ENCODE assay signal across 8 mouse cellular contexts in genomic region chr13:4110281-4111188, GRCm38 (mm10). TPM values are rescaled to one million over a fixed set of nuclear protein-coding genes. Genes with fewer than 3 reads are reported as not detected.
DNase-seq lines count a peak whose midpoint lies in the region; ATAC-seq and TF ChIP-seq lines count a peak whose summit lies in the region.

No protein-coding gene starts in this region.

- 35% methylated on average over 6 of the region's 6 CpGs for WGBS in embryonic facial prominence, embryonic 12.5 days
- 36% methylated on average over 6 of the region's 6 CpGs for WGBS in heart, embryonic 10.5 days
- 27% methylated on average over 6 of the region's 6 CpGs for WGBS in kidney, embryonic 16.5 days
- 42% methylated on average over 6 of the region's 6 CpGs for WGBS in liver, adult 2 months

- no peaks in the 10 kb centered on the region for H3K9me3 ChIP-seq in embryonic facial prominence, embryonic 12.5 days
- H3K9me3 ChIP-seq in heart, embryonic 10.5 days, result no peaks in the 10 kb centered on the region
- H3K9me3 ChIP-seq in kidney, embryonic 16.5 days (ENCODE audit: low read length), result no peaks in the 10 kb centered on the region

- TF ChIP-seq CTCF in liver, adult 2 months (IDR thresholded peaks at IDR 0.05; ENCODE audit: low read depth, low read length), result peak; percentile 78

- H3K27me3 ChIP-seq in embryonic facial prominence, embryonic 12.5 days, result no peaks in the 10 kb centered on the region
- no peaks in the 10 kb centered on the region for H3K27me3 ChIP-seq in heart, embryonic 10.5 days (ENCODE audit: insufficient read depth, poor library complexity, severe bottlenecking)
- H3K27me3 ChIP-seq in kidney, embryonic 16.5 days (ENCODE audit: insufficient read depth, low read length), result no peaks in the 10 kb centered on the region
- no peaks in the 10 kb centered on the region for H3K27me3 ChIP-seq in liver, adult 2 months (ENCODE audit: control insufficient read depth, insufficient read depth, low read length)

- DNase-seq in adrenal gland, postnatal 25 days, result peak; percentile 52
- DNase-seq in heart, embryonic 10.5 days (ENCODE audit: low spot score), result peak; percentile 82
- DNase-seq in liver, adult 2 months (ENCODE audit: extremely low read depth, low read depth, low spot score), result peak; percentile 62
- DNase-seq in natural killer cell, adult 2 months (ENCODE audit: low spot score in 2 of 2), result peak; percentile 3 to 6
- DNase-seq in testis, postnatal 14 days (ENCODE audit: low spot score), result peak; percentile 28

- no peak overlapping the region for H3K4me3 ChIP-seq in embryonic facial prominence, embryonic 12.5 days
- no peak overlapping the region for H3K4me3 ChIP-seq in heart, embryonic 10.5 days
- no peak overlapping the region for H3K4me3 ChIP-seq in kidney, embryonic 16.5 days (ENCODE audit: low read length)
- H3K4me3 ChIP-seq in liver, adult 2 months (ENCODE audit: insufficient read depth, low read depth, low read length), result no peak overlapping the region

- H3K4me2 ChIP-seq in embryonic facial prominence, embryonic 12.5 days (replicated peaks), result no peak overlapping the region
- H3K4me2 ChIP-seq in kidney, embryonic 16.5 days (replicated peaks; ENCODE audit: low read depth, low read length), result no peak overlapping the region

- no peak for TF ChIP-seq POLR2A in liver, adult 2 months (IDR thresholded peaks at IDR 0.05; ENCODE audit: extremely low read depth, insufficient read depth, low read length)

- no peak overlapping the region for H3K9ac ChIP-seq in embryonic facial prominence, embryonic 12.5 days
- H3K9ac ChIP-seq in kidney, embryonic 16.5 days (replicated peaks; ENCODE audit: low read length), result no peak overlapping the region
- no peak overlapping the region for H3K9ac ChIP-seq in liver, adult 2 months (ENCODE audit: low read depth, low read length)

- H3K4me1 ChIP-seq in embryonic facial prominence, embryonic 12.5 days, result no peaks in the 10 kb centered on the region
- no peaks in the 10 kb centered on the region for H3K4me1 ChIP-seq in heart, embryonic 10.5 days
- no peaks in the 10 kb centered on the region for H3K4me1 ChIP-seq in kidney, embryonic 16.5 days (ENCODE audit: insufficient read depth, low read length)
- no peaks in the 10 kb centered on the region for H3K4me1 ChIP-seq in liver, adult 2 months (ENCODE audit: control insufficient read depth, insufficient read depth, low read length)

- H3K36me3 ChIP-seq in embryonic facial prominence, embryonic 12.5 days, result no peaks in the 10 kb centered on the region
- no peaks in the 10 kb centered on the region for H3K36me3 ChIP-seq in heart, embryonic 10.5 days
- no peaks in the 10 kb centered on the region for H3K36me3 ChIP-seq in kidney, embryonic 16.5 days (ENCODE audit: insufficient read depth, low read length)
- H3K36me3 ChIP-seq in liver, adult 2 months (ENCODE audit: control insufficient read depth, insufficient read depth, low read length), result no peaks in the 10 kb centered on the region

- ATAC-seq in CD4-positive, CD25-positive, alpha-beta regulatory T cell, adult 4 months, result peak; percentile 69
- ATAC-seq in embryonic facial prominence, embryonic 12.5 days (ENCODE audit: insufficient number of reproducible peaks, insufficient read depth, low FRiP score, low TSS enrichment), result peak; percentile 64
- peak; percentile 91 for ATAC-seq in kidney, embryonic 16.5 days (ENCODE audit: low FRiP score, low TSS enrichment)

- no peak overlapping the region for H3K27ac ChIP-seq in embryonic facial prominence, embryonic 12.5 days
- no peak overlapping the region for H3K27ac ChIP-seq in heart, embryonic 10.5 days
- no peak overlapping the region for H3K27ac ChIP-seq in kidney, embryonic 16.5 days (ENCODE audit: low read length)
- H3K27ac ChIP-seq in liver, adult 2 months (replicated peaks; ENCODE audit: insufficient read depth, low read depth, low read length), result no peak overlapping the region

- H3K79me2 ChIP-seq in liver, adult 2 months (ENCODE audit: control insufficient read depth, insufficient read depth, low read length), result no peaks in the 10 kb centered on the region

RNA-seq across cellular contexts. Expression of gene Akr1c18, which starts 39.9 kb away (rescaled TPM):
- under 1 TPM in 1 of 2 experiments, not detected in 1; 0.71 TPM for polyA plus RNA-seq in CD4-positive, CD25-positive, alpha-beta regulatory T cell, adult 4 months (2017; shearing (Covaris generic))
- total RNA-seq in adrenal gland, postnatal 25 days (2021), result 7,030 and 8,142 TPM in 2 replicates
- not detected in 2 replicates for polyA plus RNA-seq in embryonic facial prominence, embryonic 12.5 days (2016; fragmentation: Nextera tagmentation; extraction: Ambion mirVana)
- polyA plus RNA-seq in heart, embryonic 10.5 days (2016; fragmentation: Nextera tagmentation; extraction: Ambion mirVana), result 0.11 TPM in 1 of 2 replicates, not detected in the other
- polyA plus RNA-seq in kidney, embryonic 16.5 days (2015; fragmentation: Nextera tagmentation; extraction: Ambion mirVana), result 2.1 and 2.4 TPM in 2 replicates
- 0.55 and 3.0 TPM in 2 replicates for total RNA-seq in liver, adult 2 months (2014; rRNA removed)
- not detected in 2 replicates for polyA plus RNA-seq in liver, adult 2 months (2012; rRNA removed)

Comparison
In these comparisons a context has a peak if more than half of its experiments do, and no peak if none do; other contexts are left out.
1. DNase-seq: peak in every context shown above with its lines; median percentile 82 in heart, embryonic 10.5 days; 62 in liver, adult 2 months; 52 in adrenal gland, postnatal 25 days; 28 in testis, postnatal 14 days; 4 in natural killer cell, adult 2 months.